Mouse (Mus musculus): ENCODE measurements at regions not wholly inside any gene's neighbourhood (a gene's known extent, or its start where the extent isn't known, plus 50 kb on each side); places are given as distances from the start of the nearest gene placed in this dataset.

- DNase-seq (ENCODE audit: extremely low spot score, low spot score), result no peak
Measured at GRCm38 (mm10) chr13:15221322-15221721, 241.7 kb upstream of the Gli3 start.

- no peak for DNase-seq (ENCODE audit: extremely low spot score, low spot score)
Measured at GRCm38 (mm10) chr13:15227641-15228040, 235.4 kb upstream of the Gli3 start.
